Mouse (Mus musculus) central nervous system, embryonic 11.5 days (tissue): Measurements from ENCODE around the gene Dicer1. TPM values are rescaled to one million over a fixed set of nuclear protein-coding genes. Genes with fewer than 3 reads are reported as not detected.

Source experiments
- polyA plus RNA-seq: library from polyadenylated mRNA; depleted of rRNA; stranded (reverse); fragments of >200 nt; gene quantifications from 2 replicates; pipeline ENCODE4 v1.2.3, GENCODE M21; 2012; rRNA removed

Dicer1 gene
- polyA plus RNA-seq: 34.1 and 43.9 TPM in 2 replicates

DNA sequence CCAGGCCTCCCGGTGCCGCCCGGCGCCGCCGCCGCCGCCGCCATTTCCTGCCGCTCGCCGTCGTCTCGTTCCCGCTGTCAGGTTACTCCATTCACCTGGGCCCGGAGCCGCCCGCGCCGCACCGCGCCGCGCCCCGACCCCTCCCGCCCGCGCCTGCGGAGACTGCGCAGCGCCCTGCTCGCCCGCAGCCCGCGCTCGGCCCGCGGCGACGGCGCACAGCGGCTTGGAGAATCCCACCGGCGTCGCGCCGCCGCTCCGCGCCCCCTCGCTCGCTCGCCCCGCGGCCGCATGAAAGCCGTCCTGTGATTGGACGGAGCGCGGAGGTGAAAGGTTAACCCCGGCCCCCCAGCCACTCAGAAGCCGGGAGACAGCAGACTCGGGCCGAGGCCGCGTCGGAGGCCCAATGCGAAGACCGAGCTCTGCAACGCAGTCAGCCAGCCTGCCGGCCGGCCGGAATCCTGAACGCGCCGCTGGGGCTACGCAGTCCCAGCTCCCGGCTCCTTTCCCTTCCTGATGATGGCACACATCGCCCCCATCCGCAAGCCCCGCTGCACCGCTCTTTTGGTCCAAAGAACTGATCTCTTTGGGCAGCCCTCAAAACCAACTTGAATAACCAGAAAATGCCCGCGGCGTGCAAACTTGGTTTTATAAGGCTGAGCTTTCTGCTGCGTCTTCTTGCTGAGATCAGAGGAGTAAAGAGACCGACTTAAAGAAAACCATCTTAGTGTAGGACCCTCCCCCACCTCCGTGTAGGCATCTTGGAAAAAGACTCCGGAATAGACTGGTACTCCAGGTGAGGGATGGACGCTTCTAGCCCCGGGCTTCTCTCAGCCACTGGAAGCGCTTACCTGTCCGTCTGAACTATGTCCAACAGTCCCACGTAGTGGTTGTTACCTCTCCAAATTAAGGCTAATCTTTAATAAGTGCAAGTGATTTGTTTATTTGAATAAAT lies at the start of gene Dicer1:
Dicer1 (minus strand) TSS at position 139 of the 952 bp plus-strand sequence.

Other genes with a start within 250 kb of the Dicer1 start
- 4.5 and 6.0 TPM in 2 replicates for gene Clmn, start 113.1 kb upstream of the Dicer1 start, polyA plus RNA-seq